Mouse (Mus musculus) R1 (cell line): ENCODE results near the gene Ift20.
A peak's percentile ranks its signal among the peaks of the same experiment; 100 is the strongest.
"Not testable (repeated sequence)": the region's sequence is repeated elsewhere in the genome, so short reads cannot be mapped to it uniquely, and the experiment has no call there.

Experiments used
- DNase-seq: peaks from one replicate; pipeline ENCODE4 v3.0.0-alpha.2; 2018; ENCODE audit warnings: low read depth, low spot score

The Ift20 gene

GRCm38 (mm10) chr11:78522481-78522997 lies 13.6 kb upstream of the Ift20 start:
- DNase-seq = peak; percentile 63

- peak; percentile 55 for DNase-seq
Observed at GRCm38 (mm10) chr11:78523241-78523955, 12.8 kb upstream of the Ift20 start.

DNA sequence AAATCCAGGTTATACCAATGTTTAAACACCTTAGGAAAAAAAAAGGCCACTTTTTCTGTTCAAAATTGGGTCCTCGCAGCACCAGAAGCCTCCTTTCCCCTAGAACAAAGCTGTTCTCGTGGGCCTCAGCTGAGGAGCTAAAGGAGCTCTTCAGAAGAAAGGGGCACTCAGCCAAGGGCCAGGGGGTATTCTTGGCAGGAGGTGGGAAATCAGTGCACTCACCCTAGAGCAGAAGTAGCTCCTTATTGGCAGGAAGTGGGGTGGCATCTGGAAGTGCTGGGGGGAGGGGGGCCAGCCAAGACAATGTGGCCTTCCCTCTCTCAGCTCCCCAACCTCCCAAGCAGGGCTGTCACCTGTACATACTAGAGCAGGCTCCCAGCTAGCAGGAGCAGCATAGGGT lies 11.3 kb upstream of the Ift20 start:
- DNase-seq = no peak

DNA sequence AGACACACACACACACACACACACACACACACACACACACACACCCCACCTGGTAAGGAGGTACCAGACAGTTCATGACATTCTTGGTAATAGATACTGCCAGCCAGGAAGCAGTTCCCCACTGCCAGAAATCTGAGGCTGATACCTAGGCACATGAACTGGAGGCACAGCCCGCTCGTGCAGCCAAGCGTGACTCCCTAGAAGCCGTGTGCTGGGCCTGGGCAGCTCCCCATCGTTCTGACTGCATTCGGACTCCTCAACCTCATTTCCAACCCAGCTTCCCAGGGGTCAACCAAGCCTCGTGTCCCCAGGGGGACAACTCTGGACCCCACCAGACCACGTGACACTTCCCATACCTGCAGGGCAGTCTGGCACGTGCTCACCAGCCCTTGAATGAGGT lies 7.4 kb upstream of the Ift20 start:
- DNase-seq = no peak

DNA sequence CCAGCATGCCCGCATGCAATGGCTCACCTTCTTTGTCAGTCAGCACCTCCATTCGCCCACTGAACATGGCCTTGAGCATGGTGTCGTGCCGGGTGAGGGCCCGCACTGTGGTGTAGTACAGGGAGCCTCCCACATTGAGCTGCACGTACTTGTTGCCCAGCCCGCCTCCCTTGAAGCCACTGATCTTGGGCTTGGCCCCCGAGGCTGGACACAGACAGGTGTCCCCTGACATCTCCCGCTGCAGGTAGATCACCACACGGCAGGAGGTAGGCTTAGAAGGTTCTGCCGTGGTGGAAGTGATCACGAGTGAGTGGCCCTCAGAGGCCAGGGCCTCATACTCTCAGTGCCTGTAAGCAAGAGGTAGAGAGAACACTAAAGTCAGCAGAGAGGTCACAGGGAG lies 6.2 kb upstream of the Ift20 start:
- DNase-seq = no peak

- no peak for DNase-seq
Observed at GRCm38 (mm10) chr11:78531046-78531445, 5.1 kb upstream of the Ift20 start.

- DNase-seq = not testable (repeated sequence)
Observed at GRCm38 (mm10) chr11:78531515-78531914, 4.6 kb upstream of the Ift20 start.

GRCm38 (mm10) chr11:78534516-78534915 lies 1.6 kb upstream of the Ift20 start:
- DNase-seq = peak; percentile 23

- peak; percentile 87 for DNase-seq
Observed at GRCm38 (mm10) chr11:78535376-78536079, 633 bp upstream of the Ift20 start.

GRCm38 (mm10) chr11:78536690-78537084 lies 526 bp downstream of the Ift20 start:
- no peak for DNase-seq

DNA sequence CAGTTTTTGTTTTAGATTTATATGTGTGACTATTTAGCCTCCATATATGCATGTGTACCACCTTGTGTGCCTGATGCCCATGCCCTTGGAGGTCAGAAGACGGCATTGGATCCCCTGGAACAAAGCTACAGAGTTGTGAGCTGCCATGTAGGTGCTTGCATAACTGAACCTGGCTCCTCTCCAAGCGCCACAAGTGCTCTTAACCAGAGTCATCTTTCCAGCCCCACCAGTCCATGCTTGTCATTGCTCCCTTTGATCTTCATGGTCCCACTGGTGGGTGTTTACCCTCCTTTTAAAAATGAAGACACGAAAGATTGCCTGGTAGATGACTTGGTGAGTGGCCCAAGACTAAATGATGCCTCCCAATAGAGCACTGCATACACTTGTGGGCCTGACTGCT lies 4.2 kb downstream of the Ift20 start:
- no peak for DNase-seq

DNA sequence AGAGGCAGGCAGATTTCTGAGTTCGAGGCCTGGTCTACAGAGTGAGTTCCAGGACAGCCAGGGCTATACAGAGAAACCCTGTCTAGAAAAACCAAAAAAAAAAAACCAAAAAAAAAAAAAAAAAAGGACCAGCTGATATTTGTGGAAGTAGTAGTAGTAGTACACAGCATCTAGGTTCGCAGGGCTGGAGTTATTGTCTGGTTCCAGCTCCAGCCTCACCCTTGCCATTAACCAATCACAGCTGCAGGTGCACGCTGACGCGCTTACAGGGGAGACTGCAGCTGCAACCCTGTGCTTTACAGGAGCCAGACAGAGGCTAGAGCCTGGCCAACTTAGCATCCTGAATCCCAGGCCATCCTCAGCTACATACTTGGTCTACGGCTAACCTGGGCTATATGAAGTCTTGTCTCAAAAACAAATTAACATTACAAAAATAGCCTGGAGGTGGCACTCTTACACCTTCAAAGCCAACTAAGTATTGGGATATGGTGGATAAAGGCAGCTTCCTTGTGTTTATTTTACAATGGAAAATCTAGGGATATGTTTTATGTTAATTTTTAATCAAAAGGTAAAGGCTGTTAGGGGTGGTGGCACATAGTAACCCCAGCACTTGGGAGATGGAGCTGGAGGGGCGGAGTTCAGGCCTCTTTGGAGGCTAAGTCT lies 8.4 kb downstream of the Ift20 start:
- peak; percentile 29 for DNase-seq

GRCm38 (mm10) chr11:78545181-78545580 lies 9.0 kb downstream of the Ift20 start:
- DNase-seq = peak; percentile 20

DNA sequence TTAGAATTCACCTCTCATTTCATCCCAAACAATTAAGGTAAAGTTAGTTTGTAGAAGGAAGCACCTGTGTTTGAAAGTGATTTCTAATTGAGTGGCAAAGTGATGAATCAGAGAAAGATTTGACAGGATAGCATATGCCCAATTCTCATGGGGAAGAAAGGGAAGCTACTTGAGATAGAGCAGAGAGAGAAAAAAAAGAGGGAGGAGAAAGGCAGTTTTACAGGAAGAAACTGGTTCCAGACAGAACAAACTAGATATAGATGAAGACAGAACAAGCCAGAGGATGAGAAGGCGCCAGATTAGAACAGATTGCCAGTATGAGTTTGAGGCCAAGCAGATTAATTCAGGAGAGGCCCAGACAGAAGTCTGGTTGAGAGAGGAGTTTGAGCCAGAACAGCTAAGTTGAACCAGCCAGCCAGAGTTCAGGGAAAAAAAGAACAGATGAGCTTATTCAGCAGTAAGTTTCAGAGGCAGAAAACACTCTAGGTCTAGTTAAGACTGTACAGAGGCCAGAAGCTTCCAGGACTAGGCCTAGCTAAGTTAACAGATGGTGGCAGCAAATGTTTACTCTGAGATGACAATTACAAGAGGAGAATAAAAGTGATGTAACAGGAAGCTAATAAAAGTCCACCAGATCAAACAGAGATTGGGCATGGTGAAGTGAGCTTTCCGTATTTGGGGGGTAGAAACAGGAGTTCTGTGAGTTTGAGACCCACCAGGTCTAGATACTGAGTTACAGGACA lies 11.7 kb downstream of the Ift20 start:
- DNase-seq = no peak

DNA sequence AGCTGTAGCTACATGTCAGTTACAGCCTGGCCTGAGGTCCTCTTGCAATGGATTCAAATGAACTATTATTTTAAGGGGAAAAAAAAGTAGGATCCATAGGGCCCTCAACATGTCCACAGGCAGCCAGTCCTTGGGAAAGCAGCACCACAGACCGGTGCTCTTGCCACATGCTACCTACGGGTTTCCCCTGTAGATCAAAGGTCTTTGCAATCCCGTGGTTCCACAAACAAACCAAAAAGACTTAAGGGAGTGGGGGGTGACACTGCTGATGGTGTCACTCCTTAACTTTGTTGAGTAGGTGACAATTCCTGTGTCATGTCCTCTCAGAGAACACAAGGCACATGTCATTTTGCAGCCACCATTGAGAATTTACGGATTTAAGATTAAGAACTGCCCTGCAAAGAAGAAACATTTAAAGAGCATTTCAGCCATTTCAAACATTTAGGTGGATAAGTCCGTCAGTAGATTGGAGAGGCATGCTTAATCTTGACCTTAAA lies 13.4 kb downstream of the Ift20 start:
- no peak for DNase-seq

- peak; percentile 99 for DNase-seq
Observed at GRCm38 (mm10) chr11:78550168-78551058, 14.3 kb downstream of the Ift20 start, which contains the start of gene Tmem97. Tmem97 (minus strand) TSS chr11:78550777.

GRCm38 (mm10) chr11:78551059-78551398 lies 14.9 kb downstream of the Ift20 start:
- DNase-seq = no peak

DNA sequence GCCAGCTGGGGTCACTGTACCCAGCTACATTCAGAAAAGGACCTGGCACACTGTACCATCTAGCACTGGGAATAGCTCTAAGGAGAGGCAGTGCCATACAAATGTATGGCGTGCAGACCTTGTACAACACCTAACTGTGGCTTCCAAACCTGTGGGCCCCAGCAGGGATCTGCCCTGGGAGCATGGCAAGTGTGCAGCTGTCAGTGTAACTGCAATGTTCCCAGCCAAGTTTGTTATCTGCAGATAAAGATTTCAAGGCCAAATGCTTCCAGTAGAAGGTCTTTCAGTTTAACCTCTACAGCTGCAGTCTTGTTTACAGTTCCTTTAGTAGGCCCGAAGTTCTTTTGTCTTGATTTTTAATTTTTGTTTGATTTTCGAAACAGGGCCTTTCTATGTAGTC lies 19.5 kb downstream of the Ift20 start:
- DNase-seq = no peak

DNA sequence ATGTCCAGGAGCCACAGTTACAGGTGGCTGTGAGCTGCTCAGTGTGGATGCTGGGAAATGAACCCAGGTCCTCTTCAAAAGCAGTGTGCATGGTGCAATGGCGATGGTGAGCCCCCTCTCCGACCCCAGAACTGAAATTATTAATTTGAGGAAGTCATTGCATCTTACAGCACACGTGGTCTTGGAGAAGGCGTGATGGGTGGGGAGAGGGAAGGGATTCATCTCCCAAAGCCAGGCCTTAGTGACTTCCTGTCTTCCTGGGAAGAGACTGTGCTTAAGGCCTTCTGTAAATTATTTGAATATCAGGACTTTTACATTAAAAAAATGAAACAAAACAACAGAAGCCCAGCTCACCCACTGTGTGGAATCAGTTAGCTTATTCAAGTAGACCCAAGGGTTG lies 19.9 kb downstream of the Ift20 start:
- no peak for DNase-seq

DNA sequence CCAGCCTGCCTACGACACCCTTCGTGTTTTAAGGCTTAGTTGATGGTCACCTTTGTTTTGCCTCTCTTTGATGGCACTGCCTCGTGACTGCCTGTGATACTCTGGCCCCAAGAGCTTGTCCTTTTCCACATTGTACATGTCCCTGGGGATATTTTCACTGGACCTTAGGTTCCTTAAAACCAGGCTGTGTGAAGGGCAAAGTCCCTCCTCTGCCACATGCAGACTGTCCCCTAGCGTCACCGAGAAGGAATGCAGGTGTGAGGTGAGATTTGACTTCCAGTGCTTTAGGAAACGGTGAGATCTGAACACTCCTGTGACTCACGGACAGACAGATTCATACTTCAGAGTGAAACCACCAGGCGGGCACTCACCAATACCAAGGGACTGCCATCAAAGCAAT lies 21.1 kb downstream of the Ift20 start:
- peak; percentile 69 for DNase-seq

DNA sequence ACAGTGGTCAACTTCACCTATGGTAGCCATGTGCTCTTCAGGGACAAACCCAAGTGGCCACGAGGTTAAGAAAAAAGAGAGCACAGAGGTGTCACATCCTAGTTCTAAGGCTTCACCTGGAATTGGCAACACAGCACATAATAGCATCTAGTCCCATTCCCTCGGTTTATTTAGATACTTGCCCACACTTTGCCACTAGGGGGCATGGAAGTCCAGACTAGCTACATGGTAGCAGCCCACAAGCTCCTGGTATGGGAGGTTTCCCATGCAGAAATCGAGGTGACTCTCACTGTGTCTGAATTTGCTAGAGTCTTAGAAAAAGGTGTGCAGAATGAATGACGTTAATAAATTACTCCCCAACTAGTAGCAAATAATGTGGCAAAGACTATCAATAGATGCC lies 24.3 kb downstream of the Ift20 start:
- peak; percentile 80 for DNase-seq
